Mouse (Mus musculus) stomach, postnatal 0 days (tissue): ENCODE results near the gene Lrrc61. TPM values are rescaled to one million over a fixed set of nuclear protein-coding genes. Genes with fewer than 3 reads are reported as not detected.
A peak's percentile ranks its signal among the peaks of the same experiment; 100 is the strongest.
"Not testable (repeated sequence)": the region's sequence is repeated elsewhere in the genome, so short reads cannot be mapped to it uniquely, and the experiment has no call there.

Source experiments
- ATAC-seq: fragments of 200-750 bp; cut with Nextera tagmentation; 2 replicates; pipeline ENCODE4 v1.8.0; 2017; ENCODE audit not compliant: low FRiP score, low TSS enrichment
- DNase-seq: peaks from one replicate; pipeline ENCODE4 v3.0.0-alpha.2; 2016; ENCODE audit warnings: low spot score
- H3K27ac ChIP-seq: fragments of 300-500 bp; sonication (generic); replicated peaks from 2 replicates; pipeline ENCODE4 v1.5.1; 2014; ENCODE audit warnings: mild to moderate bottlenecking, control low read depth
- H3K27me3 ChIP-seq: fragments of 300-500 bp; sonication (generic); 2 replicates; pipeline ENCODE4 v1.6.1; 2014; ENCODE audit warnings: low read length; ENCODE audit not compliant: control insufficient read depth, insufficient read depth
- H3K36me3 ChIP-seq: fragments of 300-500 bp; sonication (generic); 2 replicates; pipeline ENCODE4 v1.6.1; 2014; ENCODE audit warnings: low read length, mixed read lengths; ENCODE audit not compliant: control insufficient read depth, insufficient read depth
- H3K4me1 ChIP-seq: fragments of 300-500 bp; sonication (generic); replicated peaks from 2 replicates; pipeline ENCODE4 v1.6.1; 2014; ENCODE audit warnings: antibody characterized with exemption; ENCODE audit not compliant: control insufficient read depth, insufficient read depth
- H3K4me2 ChIP-seq: fragments of 300-500 bp; sonication (generic); replicated peaks from 2 replicates; pipeline ENCODE4 v1.6.1; 2014; ENCODE audit warnings: low read depth, mild to moderate bottlenecking, control low read depth, moderate library complexity
- H3K4me3 ChIP-seq: fragments of 300-500 bp; sonication (generic); 2 replicates; pipeline ENCODE4 v1.5.1; 2014; ENCODE audit warnings: low read depth, low read length, control low read depth
- H3K9ac ChIP-seq: fragments of 300-500 bp; sonication (generic); 2 replicates; pipeline ENCODE4 v1.6.1; 2014; ENCODE audit warnings: mild to moderate bottlenecking, low read length, control low read depth, mixed read lengths
- H3K9me3 ChIP-seq: fragments of 300-500 bp; sonication (generic); 2 replicates; pipeline ENCODE4 v1.6.1; 2016; ENCODE audit warnings: low read length; ENCODE audit not compliant: control insufficient read depth
- CTCF ChIP-seq: IDR thresholded peaks from 2 replicates; pipeline ENCODE4 v1.5.1; 2016; ENCODE audit warnings: antibody characterized with exemption, low read depth, mild to moderate bottlenecking, moderate library complexity
- EP300 ChIP-seq: optimal IDR thresholded peaks from 2 replicates; pipeline ENCODE3; 2016; ENCODE audit warnings: antibody characterized with exemption
- WGBS: fragments of 180-500 bp; shearing (Covaris S2); extraction: QIAGEN DNeasy Blood & Tissue Kit; methylation state at CpG from one replicate; pipeline ENCODE4 v1.1.7; 2014; 5-methylcytosine and 5-hydroxymethylcytosine counted together
- polyA plus RNA-seq: library from polyadenylated mRNA; unstranded; fragments of >200 nt; fragmentation: Nextera tagmentation; extraction: Ambion mirVana; gene quantifications from 2 replicates; pipeline ENCODE4 v1.2.1, GENCODE M21; 2015

Gene Lrrc61
- polyA plus RNA-seq: 3.9 and 5.6 TPM in 2 replicates

- Histone ChIP-seq H3K9me3 (no peaks in the 10 kb centered on the region), H3K36me3 (no peaks in the 10 kb centered on the region), H3K4me3 (peak within 1 kb of the TSS; percentile 45), H3K4me2 (peak within 1 kb of the TSS; percentile 57), H3K9ac (peak within 1 kb of the TSS; percentile 69), H3K4me1 (no peaks in the 10 kb centered on the region), H3K27me3 (no peaks in the 10 kb centered on the region), H3K27ac (peak within 1 kb of the TSS; percentile 91)
- TF ChIP-seq CTCF (no peak), EP300 (no peak)
- ATAC-seq: peak; percentile 93
- WGBS: under 1% methylated on average over 39 of the region's 39 CpGs
- peak; percentile 98 for DNase-seq
Measured at GRCm38 (mm10) chr6:48554280-48555103, at the start of gene Lrrc61. Gene Lrrc61, plus strand, starts transcription at chr6:48554796.

GRCm38 (mm10) chr6:48508087-48508486 is 46.5 kb upstream of the Lrrc61 start:
- H3K9ac ChIP-seq: no peak overlapping the region
- H3K36me3 ChIP-seq: peaks cover 11% of the 10 kb centered on the region; the same call in 1 of the 2 replicates
- whole genome bisulfite sequencing: 77% methylated on average over 4 of the region's 4 CpGs
- TF ChIP-seq EP300 (no peak), CTCF (no peak)
- no peak overlapping the region for H3K4me3 ChIP-seq
- no peaks in the 10 kb centered on the region for H3K27me3 ChIP-seq
- DNase-seq (no peak), ATAC-seq (no peak)
- H3K4me1 ChIP-seq: 0 out of 2 replicates have a peak, but pooled peaks cover 2% of the 10 kb centered on the region
- no peak overlapping the region for H3K27ac ChIP-seq
- H3K4me2 ChIP-seq: no peak overlapping the region
- H3K9me3 ChIP-seq: no peaks in the 10 kb centered on the region

- no peak overlapping the region for H3K9ac ChIP-seq
- TF ChIP-seq CTCF: no peak
- no peak for TF ChIP-seq EP300
- H3K4me1 ChIP-seq: 0 out of 2 replicates have a peak, but pooled peaks cover 2% of the 10 kb centered on the region
- H3K9me3 ChIP-seq: no peaks in the 10 kb centered on the region
- no peak overlapping the region for H3K4me2 ChIP-seq
- H3K36me3 ChIP-seq: peaks cover 15% of the 10 kb centered on the region; the same call in 1 of the 2 replicates
- DNase-seq (no peak), ATAC-seq (no peak)
- H3K4me3 ChIP-seq: no peak overlapping the region
- H3K27ac ChIP-seq: no peak overlapping the region
- 84% methylated on average over 4 of the region's 4 CpGs for WGBS
- no peaks in the 10 kb centered on the region for H3K27me3 ChIP-seq
Measured at GRCm38 (mm10) chr6:48510426-48510825, 44.2 kb upstream of the Lrrc61 start.

DNA sequence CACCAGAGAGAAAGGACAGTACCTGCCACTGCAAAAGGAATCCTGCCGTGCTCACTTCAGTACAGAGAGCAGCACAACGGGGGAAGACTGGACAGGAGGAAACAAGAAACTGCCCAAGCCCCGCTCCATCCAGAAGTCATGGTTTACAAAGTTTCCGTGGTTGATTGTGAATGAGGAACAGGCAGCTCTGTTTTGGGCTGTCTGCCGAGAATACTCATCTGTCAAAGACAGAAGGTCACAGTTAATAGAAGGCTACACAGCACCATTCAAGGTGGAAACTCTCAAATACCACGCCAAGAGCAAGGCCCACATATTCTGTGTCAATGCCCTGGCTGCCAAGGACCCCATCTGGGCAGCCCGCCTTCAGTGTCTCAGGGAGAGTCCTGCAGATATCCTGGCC is 42.7 kb upstream of the Lrrc61 start:
- no peaks in the 10 kb centered on the region for H3K27me3 ChIP-seq
- no peak overlapping the region for H3K9ac ChIP-seq
- H3K4me1 ChIP-seq: no peaks in the 10 kb centered on the region
- H3K9me3 ChIP-seq: no peaks in the 10 kb centered on the region
- H3K27ac ChIP-seq: no peak overlapping the region
- H3K4me3 ChIP-seq: no peak overlapping the region
- ATAC-seq: no peak
- no peak for DNase-seq
- H3K36me3 ChIP-seq: peaks cover 18% of the 10 kb centered on the region
- H3K4me2 ChIP-seq: no peak overlapping the region
- WGBS: 87% methylated on average over 7 of the region's 7 CpGs
- TF ChIP-seq CTCF (no peak), EP300 (no peak)

DNA sequence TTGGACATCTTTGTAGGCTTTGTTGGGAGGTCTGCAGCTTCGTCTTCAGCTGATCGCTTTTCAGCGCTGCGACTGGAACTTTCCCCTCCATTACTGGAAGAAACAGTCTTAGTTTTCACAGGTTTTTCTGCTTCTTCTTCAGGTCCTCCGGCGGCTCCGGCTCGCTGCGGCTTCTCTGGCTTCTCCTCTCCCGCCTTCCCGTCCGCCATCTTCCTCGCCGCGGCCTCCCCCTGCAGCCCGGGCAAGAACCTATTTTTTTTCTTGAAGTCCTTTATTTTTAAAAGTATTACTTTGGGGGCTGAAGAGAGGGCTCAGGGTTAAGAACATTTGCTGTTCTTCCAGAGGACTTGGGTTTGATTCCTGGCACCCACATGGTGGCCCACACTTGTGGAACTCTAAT is 29.7 kb upstream of the Lrrc61 start:
- H3K36me3 ChIP-seq, H3K27ac ChIP-seq, ATAC-seq, H3K27me3 ChIP-seq, DNase-seq, H3K4me1 ChIP-seq, H3K4me3 ChIP-seq, H3K9ac ChIP-seq, H3K4me2 ChIP-seq, H3K9me3 ChIP-seq: not testable (repeated sequence)
- 96% methylated on average over 12 of the region's 16 CpGs for WGBS

- DNase-seq: no peak
- WGBS: 75% methylated on average over 9 of the region's 9 CpGs
- no peaks in the 10 kb centered on the region for H3K9me3 ChIP-seq
- TF ChIP-seq CTCF (no peak), EP300 (no peak)
- H3K36me3 ChIP-seq: peaks cover 11% of the 10 kb centered on the region; the same call in 1 of the 2 replicates
- no peaks in the 10 kb centered on the region for H3K4me1 ChIP-seq
- no peak for ATAC-seq
- no peak overlapping the region for H3K27ac ChIP-seq
- no peak overlapping the region for H3K9ac ChIP-seq
- no peaks in the 10 kb centered on the region for H3K27me3 ChIP-seq
- no peak overlapping the region for H3K4me2 ChIP-seq
- H3K4me3 ChIP-seq: no peak overlapping the region
Measured at GRCm38 (mm10) chr6:48527901-48528300, 26.7 kb upstream of the Lrrc61 start.
